Mouse (Mus musculus): Measurements from ENCODE around the gene Amph.
A peak's percentile ranks its signal among the peaks of the same experiment; 100 is the strongest.
"Not testable (repeated sequence)": the region's sequence is repeated elsewhere in the genome, so short reads cannot be mapped to it uniquely, and the experiment has no call there.

Gene Amph

GRCm38 (mm10) chr13:19097117-19097516, 149.1 kb downstream of the Amph start:
- Histone ChIP-seq H3K36me3 (ENCODE audit: insufficient read depth, low read length) (no peaks in the 10 kb centered on the region), H3K4me1 (replicated peaks; ENCODE audit: low read depth, low read length) (no peaks in the 10 kb centered on the region), H3K27me3 (ENCODE audit: insufficient read depth, low read length) (no peaks in the 10 kb centered on the region), H3K4me3 (replicated peaks; ENCODE audit: low read length) (no peak overlapping the region), H3K9me3 (ENCODE audit: low read length) (no peaks in the 10 kb centered on the region)
- TF ChIP-seq CTCF (conservative IDR thresholded peaks at IDR 0.05; ENCODE audit: low read length) (no peak), NANOG (IDR thresholded peaks at IDR 0.05; ENCODE audit: borderline replicate concordance, low read length) (no peak), POU5F1 (IDR thresholded peaks at IDR 0.05; ENCODE audit: borderline replicate concordance, low read length) (no peak)

DNA sequence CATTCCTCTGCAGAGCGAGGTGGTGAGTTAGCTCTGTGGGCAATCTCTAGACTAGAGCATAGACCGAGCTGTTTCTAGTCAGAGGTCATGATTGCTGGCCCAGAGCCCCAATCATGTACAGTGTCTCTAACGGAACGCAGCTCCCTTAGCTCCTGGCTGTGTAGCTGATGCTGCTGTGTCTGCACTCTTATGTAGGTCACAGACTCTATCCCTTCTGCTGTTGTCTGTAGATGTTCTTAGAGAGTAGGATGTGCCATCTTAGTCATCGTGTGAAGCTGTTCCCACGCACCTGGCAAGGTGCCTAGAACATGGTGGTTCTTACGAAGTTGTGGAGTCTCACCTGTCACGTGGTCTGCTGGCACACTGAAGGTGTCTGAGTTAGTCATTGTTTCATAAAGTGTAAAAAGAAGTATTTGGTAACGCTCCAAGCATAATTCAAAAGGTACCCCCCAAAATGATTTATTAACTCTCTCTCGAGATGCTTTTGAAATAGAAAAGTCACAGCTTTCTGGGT, 153.9 kb downstream of the Amph start:
- Histone ChIP-seq H3K4me1 (replicated peaks; ENCODE audit: low read depth, low read length) (no peaks in the 10 kb centered on the region), H3K36me3 (ENCODE audit: insufficient read depth, low read length) (no peaks in the 10 kb centered on the region), H3K4me3 (replicated peaks; ENCODE audit: low read length) (no peak overlapping the region), H3K27me3 (ENCODE audit: insufficient read depth, low read length) (no peaks in the 10 kb centered on the region), H3K9me3 (ENCODE audit: low read length) (no peaks in the 10 kb centered on the region)
- TF ChIP-seq POU5F1 (IDR thresholded peaks at IDR 0.05; ENCODE audit: borderline replicate concordance, low read length) (no peak), CTCF (conservative IDR thresholded peaks at IDR 0.05; ENCODE audit: low read length) (no peak), NANOG (IDR thresholded peaks at IDR 0.05; ENCODE audit: borderline replicate concordance, low read length) (no peak)

GRCm38 (mm10) chr13:19106418-19106817, 158.4 kb downstream of the Amph start:
- no peak for TF ChIP-seq NANOG (IDR thresholded peaks at IDR 0.05; ENCODE audit: borderline replicate concordance, low read length)
- TF ChIP-seq POU5F1 (IDR thresholded peaks at IDR 0.05; ENCODE audit: borderline replicate concordance, low read length), result no peak
- TF ChIP-seq CTCF (conservative IDR thresholded peaks at IDR 0.05; ENCODE audit: low read length), result no peak
- Histone ChIP-seq H3K4me1 (replicated peaks; ENCODE audit: low read depth, low read length) (no peaks in the 10 kb centered on the region), H3K27me3 (ENCODE audit: insufficient read depth, low read length) (no peaks in the 10 kb centered on the region), H3K4me3 (replicated peaks; ENCODE audit: low read length) (no peak overlapping the region), H3K36me3 (ENCODE audit: insufficient read depth, low read length) (no peaks in the 10 kb centered on the region), H3K9me3 (ENCODE audit: low read length) (no peaks in the 10 kb centered on the region)

GRCm38 (mm10) chr13:19109331-19109730, 161.3 kb downstream of the Amph start:
- Histone ChIP-seq H3K4me3 (replicated peaks; ENCODE audit: low read length) (no peak overlapping the region), H3K9me3 (ENCODE audit: low read length) (peaks cover 11% of the 10 kb centered on the region), H3K36me3 (ENCODE audit: insufficient read depth, low read length) (no peaks in the 10 kb centered on the region; the same call in 1 of the 2 replicates), H3K27me3 (ENCODE audit: insufficient read depth, low read length) (no peaks in the 10 kb centered on the region), H3K4me1 (replicated peaks; ENCODE audit: low read depth, low read length) (no peaks in the 10 kb centered on the region)
- TF ChIP-seq NANOG (IDR thresholded peaks at IDR 0.05; ENCODE audit: borderline replicate concordance, low read length) (no peak), POU5F1 (IDR thresholded peaks at IDR 0.05; ENCODE audit: borderline replicate concordance, low read length) (no peak), CTCF (conservative IDR thresholded peaks at IDR 0.05; ENCODE audit: low read length) (no peak)

GRCm38 (mm10) chr13:19113034-19113922, 165.3 kb downstream of the Amph start:
- H3K36me3 ChIP-seq (ENCODE audit: insufficient read depth, low read length), result no peaks in the 10 kb centered on the region; the same call in 1 of the 2 replicates
- H3K27me3 ChIP-seq (ENCODE audit: insufficient read depth, low read length), result no peaks in the 10 kb centered on the region
- H3K4me3 ChIP-seq (replicated peaks; ENCODE audit: low read length), result no peak overlapping the region
- H3K4me1 ChIP-seq (replicated peaks; ENCODE audit: low read depth, low read length), result no peaks in the 10 kb centered on the region
- H3K9me3 ChIP-seq (ENCODE audit: low read length), result peaks cover 28% of the 10 kb centered on the region
- TF ChIP-seq NANOG (IDR thresholded peaks at IDR 0.05; ENCODE audit: borderline replicate concordance, low read length), result no peak
- TF ChIP-seq CTCF (conservative IDR thresholded peaks at IDR 0.05; ENCODE audit: low read length), result no peak
- no peak for TF ChIP-seq POU5F1 (IDR thresholded peaks at IDR 0.05; ENCODE audit: borderline replicate concordance, low read length)

GRCm38 (mm10) chr13:19114761-19115160, 166.8 kb downstream of the Amph start:
- H3K36me3 ChIP-seq (ENCODE audit: insufficient read depth, low read length); H3K4me1 ChIP-seq (replicated peaks; ENCODE audit: low read depth, low read length); H3K27me3 ChIP-seq (ENCODE audit: insufficient read depth, low read length); H3K4me3 ChIP-seq (replicated peaks; ENCODE audit: low read length): not testable (repeated sequence)
- peaks cover 28% of the 10 kb centered on the region for H3K9me3 ChIP-seq (ENCODE audit: low read length)

DNA sequence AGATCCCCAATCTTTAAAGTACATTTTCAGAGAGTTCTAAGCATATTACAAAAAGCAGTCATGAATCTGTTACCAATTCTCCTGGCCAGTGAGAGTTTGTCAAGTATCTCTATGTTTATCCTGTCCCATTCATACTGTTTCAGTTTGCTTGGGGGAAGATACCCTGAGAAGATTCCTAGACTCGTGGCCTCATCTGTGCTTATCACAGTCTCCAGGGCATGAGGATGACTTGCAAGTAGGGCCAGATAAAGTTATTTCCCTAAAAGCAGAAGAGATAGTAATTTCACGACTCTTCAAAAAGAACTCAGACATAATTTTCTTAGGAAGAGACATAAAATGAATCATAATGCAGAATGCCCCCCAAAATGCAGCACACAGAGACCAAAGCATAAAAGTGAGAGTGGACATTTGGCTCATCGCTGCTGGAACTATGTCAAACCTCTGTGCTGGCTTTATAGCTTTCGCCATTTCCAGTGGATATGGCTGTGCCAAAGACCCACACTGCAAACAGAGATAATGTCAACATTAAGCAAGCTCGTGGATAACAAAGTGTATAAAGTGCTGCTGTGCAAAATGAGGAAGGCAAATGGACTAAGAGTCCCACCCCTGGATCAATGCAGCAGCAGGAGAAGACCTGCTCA, 179.0 kb downstream of the Amph start:
- no peaks in the 10 kb centered on the region for H3K36me3 ChIP-seq (ENCODE audit: insufficient read depth, low read length)
- no peaks in the 10 kb centered on the region for H3K9me3 ChIP-seq (ENCODE audit: low read length)
- H3K27me3 ChIP-seq (ENCODE audit: insufficient read depth, low read length), result no peaks in the 10 kb centered on the region
- no peak for TF ChIP-seq POU5F1 (IDR thresholded peaks at IDR 0.05; ENCODE audit: borderline replicate concordance, low read length)
- TF ChIP-seq NANOG (IDR thresholded peaks at IDR 0.05; ENCODE audit: borderline replicate concordance, low read length), result no peak
- TF ChIP-seq CTCF (conservative IDR thresholded peaks at IDR 0.05; ENCODE audit: low read length), result no peak
- H3K4me3 ChIP-seq (replicated peaks; ENCODE audit: low read length), result no peak overlapping the region
- no peaks in the 10 kb centered on the region for H3K4me1 ChIP-seq (replicated peaks; ENCODE audit: low read depth, low read length)

GRCm38 (mm10) chr13:19133833-19134232, 185.8 kb downstream of the Amph start:
- H3K9me3 ChIP-seq (ENCODE audit: low read length), result peaks cover 32% of the 10 kb centered on the region
- peaks cover 12% of the 10 kb centered on the region; the same call in 1 of the 2 replicates for H3K36me3 ChIP-seq (ENCODE audit: insufficient read depth, low read length)
- no peaks in the 10 kb centered on the region for H3K4me1 ChIP-seq (replicated peaks; ENCODE audit: low read depth, low read length)
- TF ChIP-seq NANOG (IDR thresholded peaks at IDR 0.05; ENCODE audit: borderline replicate concordance, low read length) (no peak), POU5F1 (IDR thresholded peaks at IDR 0.05; ENCODE audit: borderline replicate concordance, low read length) (no peak), CTCF (conservative IDR thresholded peaks at IDR 0.05; ENCODE audit: low read length) (peak; percentile 59)
- H3K4me3 ChIP-seq (replicated peaks; ENCODE audit: low read length), result no peak overlapping the region
- no peaks in the 10 kb centered on the region for H3K27me3 ChIP-seq (ENCODE audit: insufficient read depth, low read length)

All from E14TG2a.4 (cell line).